Mouse (Mus musculus) bone marrow, adult 2 months (tissue): ENCODE results near the gene Asb18.

ENCODE experiments used
- CTCF ChIP-seq: fragments of 200-500 bp; IDR thresholded peaks from 2 replicates; pipeline ENCODE4 v1.5.1; 2011; ENCODE audit warnings: low read length, control low read depth; ENCODE audit not compliant: control insufficient read depth, insufficient read depth
- POLR2A ChIP-seq: fragments of 200-500 bp; IDR thresholded peaks from 2 replicates; pipeline ENCODE4 v1.6.1; 2011; ENCODE audit warnings: low read depth, mild to moderate bottlenecking, control low read depth, low read length, borderline replicate concordance; ENCODE audit not compliant: control insufficient read depth

GRCm38 (mm10) chr1:89925501-89926190 is 88.8 kb downstream of the Asb18 start:
- TF ChIP-seq POLR2A (no peak), CTCF (no peak)
